In the genomic region with DNA sequence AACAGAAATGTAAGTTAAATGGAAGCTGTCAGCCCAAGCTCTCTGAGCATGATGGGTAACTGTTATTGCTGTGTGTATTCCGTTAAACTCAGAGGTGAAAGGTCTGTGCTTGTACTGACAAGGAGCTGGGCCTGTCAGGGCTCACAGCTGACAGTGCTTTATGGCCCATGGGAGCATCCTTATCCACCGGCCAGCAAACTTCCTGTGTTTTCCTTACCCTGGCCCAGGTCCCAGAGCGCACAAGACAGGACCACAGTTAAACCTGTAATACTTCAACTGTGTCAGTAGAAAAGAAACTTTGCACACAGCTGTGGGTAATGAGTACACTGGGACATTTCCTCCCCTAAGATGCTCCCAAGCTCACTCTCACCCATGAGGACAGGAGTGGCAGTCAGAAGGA, we compare ENCODE assay signal across 9 mouse cellular contexts.
DNase-seq lines count a peak whose midpoint lies in the region; ATAC-seq and TF ChIP-seq lines count a peak whose summit lies in the region.
"Had no signal": no experiment of that assay in that cellular context is flagged by ENCODE, and none has a peak within 500 bp of the region (broad histone marks: within the 10 kb centered on the region; RNA-seq: fewer than 3 reads in every experiment).

No protein-coding gene starts in this region.

- H3K9ac ChIP-seq in intestine, embryonic 14.5 days (ENCODE audit: low read length): no peak overlapping the region
- H3K9ac ChIP-seq in intestine, postnatal 0 days (ENCODE audit: low read depth, low read length): no peak overlapping the region
- H3K9ac ChIP-seq: heart, embryonic 15.5 days had no signal

- ATAC-seq in intestine, embryonic 14.5 days (replicated peaks; ENCODE audit: low FRiP score, low TSS enrichment, low read depth): peak; percentile 70; the same call in 1 of the 2 replicates
- no peak for ATAC-seq in intestine, postnatal 0 days
- ATAC-seq in granulocyte monocyte progenitor cell, adult 5-6 weeks (replicated peaks; ENCODE audit: poor library complexity, severe bottlenecking): no peak

- H3K36me3 ChIP-seq in intestine, embryonic 14.5 days (ENCODE audit: control insufficient read depth, insufficient read depth, low read length): no peaks in the 10 kb centered on the region
- H3K36me3 ChIP-seq in intestine, postnatal 0 days (ENCODE audit: control insufficient read depth, insufficient read depth): no peaks in the 10 kb centered on the region
- H3K36me3 ChIP-seq: heart, embryonic 15.5 days had no signal

- peaks cover 18% of the 10 kb centered on the region for H3K4me1 ChIP-seq in intestine, embryonic 14.5 days (replicated peaks; ENCODE audit: control insufficient read depth, insufficient read depth, low read length)
- H3K4me1 ChIP-seq in intestine, postnatal 0 days (replicated peaks; ENCODE audit: control insufficient read depth, insufficient read depth, low read length): no peaks in the 10 kb centered on the region

- no peak overlapping the region for H3K4me3 ChIP-seq in intestine, embryonic 14.5 days (ENCODE audit: low read depth, low read length)
- H3K4me3 ChIP-seq in intestine, postnatal 0 days (ENCODE audit: low read depth, low read length): no peak overlapping the region
- H3K4me3 ChIP-seq: heart, embryonic 15.5 days had no signal

- no peak for TF ChIP-seq CTCF in intestine, postnatal 0 days (IDR thresholded peaks at IDR 0.05; ENCODE audit: low read depth)

- WGBS in intestine, embryonic 14.5 days: 21% methylated on average over 3 of the region's 3 CpGs
- WGBS in intestine, postnatal 0 days: 38% methylated on average over 3 of the region's 3 CpGs

- no peaks in the 10 kb centered on the region for H3K9me3 ChIP-seq in intestine, embryonic 14.5 days (ENCODE audit: control insufficient read depth, low read length)
- H3K9me3 ChIP-seq in intestine, postnatal 0 days (ENCODE audit: control insufficient read depth): no peaks in the 10 kb centered on the region
- H3K9me3 ChIP-seq: heart, embryonic 15.5 days had no signal

- H3K4me2 ChIP-seq in intestine, embryonic 14.5 days (ENCODE audit: low read length): no peak overlapping the region
- no peak overlapping the region for H3K4me2 ChIP-seq in intestine, postnatal 0 days (replicated peaks; ENCODE audit: low read depth)
- H3K4me2 ChIP-seq: heart, embryonic 15.5 days had no signal

- H3K27ac ChIP-seq in intestine, embryonic 14.5 days (ENCODE audit: low read depth): peak overlapping the region; percentile 74; the same call in 1 of the 2 replicates
- no peak overlapping the region for H3K27ac ChIP-seq in intestine, postnatal 0 days (ENCODE audit: low read depth, low read length)
- H3K27ac ChIP-seq: heart, embryonic 15.5 days had no signal

- intact Hi-C loops in left cerebral cortex, postnatal 36 days (cut with DNase I): no loop called here

- H3K27me3 ChIP-seq in intestine, embryonic 14.5 days (replicated peaks; ENCODE audit: control insufficient read depth, insufficient read depth, low read length): no peaks in the 10 kb centered on the region
- no peaks in the 10 kb centered on the region for H3K27me3 ChIP-seq in intestine, postnatal 0 days (replicated peaks; ENCODE audit: control insufficient read depth, insufficient read depth, low read length)
- H3K27me3 ChIP-seq: heart, embryonic 15.5 days had no signal

- no peak for DNase-seq in intestine, embryonic 14.5 days (ENCODE audit: low spot score)
- peak; percentile 9 for DNase-seq in gastrocnemius, postnatal 25 days
- peak; percentile 46 for DNase-seq in kidney, adult 18-20 months
- DNase-seq in lung, postnatal 36 days: peak; percentile 54
- DNase-seq in left cerebral cortex, postnatal 36 days (ENCODE audit: low spot score in 2 of 2): no peak
- no peak for DNase-seq in natural killer cell, adult 2 months (ENCODE audit: low spot score in 2 of 2)

Comparison
In these comparisons a context has a peak if more than half of its experiments do, and no peak if none do; other contexts are left out.
1. DNase-seq: peak in gastrocnemius, postnatal 25 days (single experiment), kidney, adult 18-20 months (single experiment) and lung, postnatal 36 days (single experiment); none in intestine, embryonic 14.5 days (single experiment), left cerebral cortex, postnatal 36 days (0 of 2) and natural killer cell, adult 2 months (0 of 2).